Mouse (Mus musculus) hindbrain, postnatal 0 days (tissue): ENCODE measurements at regions not wholly inside any gene's neighbourhood (a gene's known extent, or its start where the extent isn't known, plus 50 kb on each side); places are given as distances from the start of the nearest gene placed in this dataset.
"Not testable (repeated sequence)": the region's sequence is repeated elsewhere in the genome, so short reads cannot be mapped to it uniquely, and the experiment has no call there.

Experiments used
- ATAC-seq: fragments of 200-750 bp; cut with Nextera tagmentation; 2 replicates; pipeline ENCODE4 v1.8.0; 2017; ENCODE audit warnings: mild to moderate bottlenecking, moderate TSS enrichment, moderate library complexity
- DNase-seq: peaks from one replicate; pipeline ENCODE4 v3.0.0-alpha.2; 2015; ENCODE audit warnings: low spot score
- H3K27ac ChIP-seq: fragments of 300-500 bp; sonication (generic); 2 replicates; pipeline ENCODE4 v1.5.1; 2014; ENCODE audit warnings: mild to moderate bottlenecking
- H3K27me3 ChIP-seq: fragments of 300-500 bp; sonication (generic); 2 replicates; pipeline ENCODE4 v1.6.1; 2014; ENCODE audit warnings: low read length, mixed read lengths; ENCODE audit not compliant: insufficient read depth
- H3K36me3 ChIP-seq: fragments of 300-500 bp; sonication (generic); 2 replicates; pipeline ENCODE4 v1.6.1; 2014; ENCODE audit warnings: low read length, mixed read lengths; ENCODE audit not compliant: insufficient read depth
- H3K4me1 ChIP-seq: fragments of 300-500 bp; sonication (generic); 2 replicates; pipeline ENCODE4 v1.6.1; 2014; ENCODE audit warnings: antibody characterized with exemption, low read length, mixed read lengths; ENCODE audit not compliant: insufficient read depth
- H3K4me2 ChIP-seq: fragments of 300-500 bp; sonication (generic); 2 replicates; pipeline ENCODE4 v1.6.1; 2014; ENCODE audit warnings: low read depth, mild to moderate bottlenecking, low read length, moderate library complexity, mixed read lengths
- H3K4me3 ChIP-seq: fragments of 300-500 bp; sonication (generic); 2 replicates; pipeline ENCODE4 v1.5.1; 2014; ENCODE audit warnings: low read length
- H3K9ac ChIP-seq: fragments of 300-500 bp; sonication (generic); replicated peaks from 2 replicates; pipeline ENCODE4 v1.6.1; 2014; ENCODE audit warnings: mild to moderate bottlenecking, low read length, moderate library complexity, mixed read lengths
- H3K9me3 ChIP-seq: fragments of 300-500 bp; sonication (generic); 2 replicates; pipeline ENCODE4 v1.6.1; 2016; ENCODE audit warnings: low read length, mixed read lengths
- CTCF ChIP-seq: IDR thresholded peaks from 2 replicates; pipeline ENCODE4 v1.5.1; 2016; ENCODE audit warnings: antibody characterized with exemption, control low read depth, low read depth
- WGBS: fragments of 180-500 bp; shearing (Covaris S2); extraction: QIAGEN DNeasy Blood & Tissue Kit; methylation state at CpG from one replicate; pipeline ENCODE4 v1.1.7; 2014; 5-methylcytosine and 5-hydroxymethylcytosine counted together

- Histone ChIP-seq H3K27me3 (no peaks in the 10 kb centered on the region), H3K4me1 (no peaks in the 10 kb centered on the region), H3K36me3 (no peaks in the 10 kb centered on the region), H3K9ac (no peak overlapping the region), H3K27ac (no peak overlapping the region), H3K4me3 (no peak overlapping the region), H3K9me3 (peaks cover 3% of the 10 kb centered on the region; the same call in 1 of the 2 replicates), H3K4me2 (no peak overlapping the region)
- 77% methylated on average over 4 of the region's 4 CpGs for WGBS
- DNase-seq (no peak), ATAC-seq (no peak)
- TF ChIP-seq CTCF: no peak
Measured at GRCm38 (mm10) chr1:124429583-124429982, 384.2 kb upstream of the Dpp10 start.

GRCm38 (mm10) chr1:124416762-124417161 is 371.4 kb upstream of the Dpp10 start:
- Histone ChIP-seq H3K4me1 (no peaks in the 10 kb centered on the region), H3K27ac (no peak overlapping the region), H3K9me3 (no peaks in the 10 kb centered on the region), H3K9ac (no peak overlapping the region), H3K4me3 (no peak overlapping the region), H3K27me3 (no peaks in the 10 kb centered on the region), H3K4me2 (no peak overlapping the region), H3K36me3 (no peaks in the 10 kb centered on the region)
- DNase-seq (no peak), ATAC-seq (no peak)
- 76% methylated on average over 4 of the region's 4 CpGs for WGBS
- no peak for TF ChIP-seq CTCF

GRCm38 (mm10) chr1:124410236-124410635 is 364.9 kb upstream of the Dpp10 start:
- DNase-seq (no peak), ATAC-seq (no peak)
- Histone ChIP-seq H3K9me3 (no peaks in the 10 kb centered on the region), H3K4me3 (no peak overlapping the region), H3K27me3 (no peaks in the 10 kb centered on the region), H3K9ac (no peak overlapping the region), H3K4me1 (no peaks in the 10 kb centered on the region), H3K27ac (no peak overlapping the region), H3K4me2 (no peak overlapping the region), H3K36me3 (no peaks in the 10 kb centered on the region)
- TF ChIP-seq CTCF: no peak
- WGBS: 48% methylated on average over 2 of the region's 2 CpGs

GRCm38 (mm10) chr1:124409781-124410180 is 364.4 kb upstream of the Dpp10 start:
- Histone ChIP-seq H3K4me1 (no peaks in the 10 kb centered on the region), H3K4me3 (no peak overlapping the region), H3K36me3 (no peaks in the 10 kb centered on the region), H3K9ac (no peak overlapping the region), H3K27ac (no peak overlapping the region), H3K9me3 (no peaks in the 10 kb centered on the region), H3K27me3 (no peaks in the 10 kb centered on the region), H3K4me2 (no peak overlapping the region)
- TF ChIP-seq CTCF: no peak
- ATAC-seq (no peak), DNase-seq (no peak)
- 45% methylated on average over 3 of the region's 3 CpGs for WGBS

GRCm38 (mm10) chr1:124369604-124370003 is 324.2 kb upstream of the Dpp10 start:
- Histone ChIP-seq H3K4me1 (no peaks in the 10 kb centered on the region), H3K27me3 (no peaks in the 10 kb centered on the region), H3K27ac (no peak overlapping the region), H3K9me3 (no peaks in the 10 kb centered on the region), H3K9ac (no peak overlapping the region), H3K4me3 (no peak overlapping the region), H3K36me3 (no peaks in the 10 kb centered on the region), H3K4me2 (no peak overlapping the region)
- no peak for ATAC-seq
- no peak for TF ChIP-seq CTCF
- DNase-seq: no peak
- WGBS: 37% methylated on average over 4 of the region's 4 CpGs

- not testable (repeated sequence) for H3K36me3 ChIP-seq, H3K4me2 ChIP-seq, ATAC-seq, H3K4me1 ChIP-seq, H3K4me3 ChIP-seq, H3K27me3 ChIP-seq, H3K9me3 ChIP-seq, DNase-seq, H3K27ac ChIP-seq, H3K9ac ChIP-seq
- 69% methylated on average over 1 of the region's 1 CpGs for WGBS
Measured at GRCm38 (mm10) chr1:124348491-124348890, 303.1 kb upstream of the Dpp10 start.

- ATAC-seq (no peak), DNase-seq (no peak)
- Histone ChIP-seq H3K4me2 (no peak overlapping the region), H3K27ac (no peak overlapping the region), H3K9ac (no peak overlapping the region), H3K9me3 (no peaks in the 10 kb centered on the region), H3K27me3 (no peaks in the 10 kb centered on the region), H3K36me3 (no peaks in the 10 kb centered on the region), H3K4me3 (no peak overlapping the region), H3K4me1 (no peaks in the 10 kb centered on the region)
- no peak for TF ChIP-seq CTCF
- 77% methylated on average over 2 of the region's 2 CpGs for WGBS
Measured at GRCm38 (mm10) chr1:124339444-124339843, 294.1 kb upstream of the Dpp10 start.

GRCm38 (mm10) chr1:124338648-124339047 is 293.3 kb upstream of the Dpp10 start:
- no peaks in the 10 kb centered on the region for H3K4me1 ChIP-seq
- no peaks in the 10 kb centered on the region for H3K9me3 ChIP-seq
- no peak overlapping the region for H3K27ac ChIP-seq
- no peak overlapping the region for H3K9ac ChIP-seq
- ATAC-seq (no peak), DNase-seq (no peak)
- no peaks in the 10 kb centered on the region for H3K36me3 ChIP-seq
- H3K4me3 ChIP-seq: no peak overlapping the region
- no peaks in the 10 kb centered on the region for H3K27me3 ChIP-seq
- no peak for TF ChIP-seq CTCF
- no peak overlapping the region for H3K4me2 ChIP-seq
